Mouse (Mus musculus): Measurements from ENCODE around the gene Gm960. TPM values are rescaled to one million over a fixed set of nuclear protein-coding genes. Genes with fewer than 3 reads are reported as not detected.

Gene Gm960
- polyA plus RNA-seq, 1 experiment from 2014 or later, result 2.3 TPM

- no peak overlapping the region for H3K4me3 ChIP-seq (ENCODE audit: low read depth, low read length)
- 91% methylated on average over 5 of the region's 5 CpGs for WGBS
- no peaks in the 10 kb centered on the region for H3K4me1 ChIP-seq (ENCODE audit: control insufficient read depth, insufficient read depth, low read length)
- H3K4me2 ChIP-seq, result no peak overlapping the region
- no peak overlapping the region for H3K27ac ChIP-seq (ENCODE audit: low read depth, low read length)
- peaks cover 10% of the 10 kb centered on the region for H3K36me3 ChIP-seq (ENCODE audit: control insufficient read depth, insufficient read depth, low read length)
- ATAC-seq (ENCODE audit: low FRiP score), result no peak
- no peak for DNase-seq (ENCODE audit: low spot score, missing footprints)
- no peaks in the 10 kb centered on the region for H3K27me3 ChIP-seq (ENCODE audit: control insufficient read depth, insufficient read depth, low read length)
- no peak overlapping the region for H3K9ac ChIP-seq (ENCODE audit: low read length)
- H3K9me3 ChIP-seq (ENCODE audit: control insufficient read depth, low read length), result no peaks in the 10 kb centered on the region
Observed at GRCm38 (mm10) chr19:4739762-4740161, 41.3 kb upstream of the Gm960 start.

- no peaks in the 10 kb centered on the region for H3K4me1 ChIP-seq (ENCODE audit: control insufficient read depth, insufficient read depth, low read length)
- 87% methylated on average over 11 of the region's 11 CpGs for WGBS
- H3K27ac ChIP-seq (ENCODE audit: low read depth, low read length), result no peak overlapping the region
- H3K36me3 ChIP-seq (ENCODE audit: control insufficient read depth, insufficient read depth, low read length), result peaks cover 17% of the 10 kb centered on the region
- no peak overlapping the region for H3K4me2 ChIP-seq
- H3K4me3 ChIP-seq (ENCODE audit: low read depth, low read length), result no peak overlapping the region
- no peak for ATAC-seq (ENCODE audit: low FRiP score)
- DNase-seq (ENCODE audit: low spot score, missing footprints), result no peak
- no peaks in the 10 kb centered on the region for H3K9me3 ChIP-seq (ENCODE audit: control insufficient read depth, low read length)
- no peak overlapping the region for H3K9ac ChIP-seq (ENCODE audit: low read length)
- no peaks in the 10 kb centered on the region for H3K27me3 ChIP-seq (ENCODE audit: control insufficient read depth, insufficient read depth, low read length)
Observed at GRCm38 (mm10) chr19:4739053-4739452, 40.6 kb upstream of the Gm960 start.

GRCm38 (mm10) chr19:4737866-4738265 is 39.4 kb upstream of the Gm960 start:
- no peak overlapping the region for H3K9ac ChIP-seq (ENCODE audit: low read length)
- no peak overlapping the region for H3K4me2 ChIP-seq
- no peaks in the 10 kb centered on the region for H3K27me3 ChIP-seq (ENCODE audit: control insufficient read depth, insufficient read depth, low read length)
- ATAC-seq (ENCODE audit: low FRiP score) (no peak), DNase-seq (ENCODE audit: low spot score, missing footprints) (no peak)
- peaks cover 17% of the 10 kb centered on the region for H3K36me3 ChIP-seq (ENCODE audit: control insufficient read depth, insufficient read depth, low read length)
- no peak overlapping the region for H3K27ac ChIP-seq (ENCODE audit: low read depth, low read length)
- no peaks in the 10 kb centered on the region for H3K9me3 ChIP-seq (ENCODE audit: control insufficient read depth, low read length)
- H3K4me1 ChIP-seq (ENCODE audit: control insufficient read depth, insufficient read depth, low read length), result no peaks in the 10 kb centered on the region
- WGBS, result 88% methylated on average over 13 of the region's 13 CpGs
- H3K4me3 ChIP-seq (ENCODE audit: low read depth, low read length), result no peak overlapping the region

GRCm38 (mm10) chr19:4733052-4733451 is 34.6 kb upstream of the Gm960 start:
- Histone ChIP-seq H3K27ac (ENCODE audit: low read depth, low read length) (no peak overlapping the region), H3K36me3 (ENCODE audit: control insufficient read depth, insufficient read depth, low read length) (peaks cover 16% of the 10 kb centered on the region), H3K4me3 (ENCODE audit: low read depth, low read length) (no peak overlapping the region), H3K4me1 (ENCODE audit: control insufficient read depth, insufficient read depth, low read length) (no peaks in the 10 kb centered on the region), H3K4me2 (no peak overlapping the region), H3K27me3 (ENCODE audit: control insufficient read depth, insufficient read depth, low read length) (no peaks in the 10 kb centered on the region), H3K9ac (ENCODE audit: low read length) (no peak overlapping the region), H3K9me3 (ENCODE audit: control insufficient read depth, low read length) (no peaks in the 10 kb centered on the region)
- no peak for ATAC-seq (ENCODE audit: low FRiP score)
- 95% methylated on average over 3 of the region's 3 CpGs for WGBS
- DNase-seq (ENCODE audit: low spot score, missing footprints), result no peak

GRCm38 (mm10) chr19:4729186-4729585 is 30.7 kb upstream of the Gm960 start:
- no peak for ATAC-seq (ENCODE audit: low FRiP score)
- Histone ChIP-seq H3K4me2 (no peak overlapping the region), H3K9me3 (ENCODE audit: control insufficient read depth, low read length) (no peaks in the 10 kb centered on the region), H3K27me3 (ENCODE audit: control insufficient read depth, insufficient read depth, low read length) (no peaks in the 10 kb centered on the region), H3K27ac (ENCODE audit: low read depth, low read length) (no peak overlapping the region), H3K36me3 (ENCODE audit: control insufficient read depth, insufficient read depth, low read length) (peaks cover 7% of the 10 kb centered on the region), H3K4me1 (ENCODE audit: control insufficient read depth, insufficient read depth, low read length) (no peaks in the 10 kb centered on the region), H3K4me3 (ENCODE audit: low read depth, low read length) (no peak overlapping the region), H3K9ac (ENCODE audit: low read length) (no peak overlapping the region)
- DNase-seq (ENCODE audit: low spot score, missing footprints), result no peak
- 91% methylated on average over 9 of the region's 9 CpGs for WGBS

- no peak for DNase-seq (ENCODE audit: low spot score, missing footprints)
- no peak overlapping the region for H3K4me3 ChIP-seq (ENCODE audit: low read depth, low read length)
Observed at GRCm38 (mm10) chr19:4720671-4721244, 22.3 kb upstream of the Gm960 start.

GRCm38 (mm10) chr19:4720112-4720511 is 21.6 kb upstream of the Gm960 start:
- H3K4me3 ChIP-seq (ENCODE audit: low read depth, low read length), result no peak overlapping the region
- H3K27ac ChIP-seq (ENCODE audit: low read depth, low read length), result no peak overlapping the region
- no peaks in the 10 kb centered on the region for H3K9me3 ChIP-seq (ENCODE audit: control insufficient read depth, low read length)
- no peak overlapping the region for H3K9ac ChIP-seq (ENCODE audit: low read length)
- WGBS, result 85% methylated on average over 15 of the region's 15 CpGs
- DNase-seq (ENCODE audit: low spot score, missing footprints) (no peak), ATAC-seq (ENCODE audit: low FRiP score) (no peak)
- H3K4me2 ChIP-seq, result no peak overlapping the region
- H3K4me1 ChIP-seq (ENCODE audit: control insufficient read depth, insufficient read depth, low read length), result 0 out of 2 replicates have a peak, but pooled peaks cover 4% of the 10 kb centered on the region
- H3K27me3 ChIP-seq (ENCODE audit: control insufficient read depth, insufficient read depth, low read length), result no peaks in the 10 kb centered on the region
- H3K36me3 ChIP-seq (ENCODE audit: control insufficient read depth, insufficient read depth, low read length), result no peaks in the 10 kb centered on the region; the same call in 1 of the 2 replicates

More at GRCm38 (mm10) chr19:4720671-4721244, 22.3 kb upstream of the Gm960 start:
- no peak overlapping the region for H3K9ac ChIP-seq (ENCODE audit: low read length)
- H3K4me1 ChIP-seq (ENCODE audit: control insufficient read depth, insufficient read depth, low read length), result 0 out of 2 replicates have a peak, but pooled peaks cover 4% of the 10 kb centered on the region
- no peak for ATAC-seq (ENCODE audit: low FRiP score)
- H3K4me2 ChIP-seq, result no peak overlapping the region
- no peak overlapping the region for H3K27ac ChIP-seq (ENCODE audit: low read depth, low read length)
- H3K9me3 ChIP-seq (ENCODE audit: control insufficient read depth, low read length), result no peaks in the 10 kb centered on the region
- H3K36me3 ChIP-seq (ENCODE audit: control insufficient read depth, insufficient read depth, low read length), result no peaks in the 10 kb centered on the region; the same call in 1 of the 2 replicates
- H3K27me3 ChIP-seq (ENCODE audit: control insufficient read depth, insufficient read depth, low read length), result no peaks in the 10 kb centered on the region
- WGBS, result 25% methylated on average over 11 of the region's 11 CpGs

- DNase-seq (ENCODE audit: low spot score, missing footprints), result no peak
- Histone ChIP-seq H3K4me3 (ENCODE audit: low read depth, low read length) (no peak overlapping the region), H3K4me2 (no peak overlapping the region), H3K27ac (ENCODE audit: low read depth, low read length) (no peak overlapping the region), H3K27me3 (ENCODE audit: control insufficient read depth, insufficient read depth, low read length) (peaks cover under 1% of the 10 kb centered on the region; the same call in 1 of the 2 replicates), H3K9ac (ENCODE audit: low read length) (no peak overlapping the region), H3K36me3 (ENCODE audit: control insufficient read depth, insufficient read depth, low read length) (no peaks in the 10 kb centered on the region; the same call in 1 of the 2 replicates), H3K9me3 (ENCODE audit: control insufficient read depth, low read length) (no peaks in the 10 kb centered on the region), H3K4me1 (ENCODE audit: control insufficient read depth, insufficient read depth, low read length) (peaks cover 7% of the 10 kb centered on the region; the same call in 1 of the 2 replicates)
- WGBS, result 13% methylated on average over 5 of the region's 5 CpGs
- no peak for ATAC-seq (ENCODE audit: low FRiP score)
Observed at GRCm38 (mm10) chr19:4719351-4719764, 20.9 kb upstream of the Gm960 start.

GRCm38 (mm10) chr19:4718716-4719115 is 20.2 kb upstream of the Gm960 start:
- H3K4me1 ChIP-seq (ENCODE audit: control insufficient read depth, insufficient read depth, low read length), result peaks cover 9% of the 10 kb centered on the region; the same call in 1 of the 2 replicates
- H3K27ac ChIP-seq (ENCODE audit: low read depth, low read length), result no peak overlapping the region
- peaks cover 2% of the 10 kb centered on the region; the same call in 1 of the 2 replicates for H3K27me3 ChIP-seq (ENCODE audit: control insufficient read depth, insufficient read depth, low read length)
- ATAC-seq (ENCODE audit: low FRiP score) (no peak), DNase-seq (ENCODE audit: low spot score, missing footprints) (no peak)
- H3K4me2 ChIP-seq, result no peak overlapping the region
- no peak overlapping the region for H3K4me3 ChIP-seq (ENCODE audit: low read depth, low read length)
- H3K9ac ChIP-seq (ENCODE audit: low read length), result no peak overlapping the region
- 34% methylated on average over 12 of the region's 12 CpGs for WGBS
- no peaks in the 10 kb centered on the region for H3K36me3 ChIP-seq (ENCODE audit: control insufficient read depth, insufficient read depth, low read length)
- no peaks in the 10 kb centered on the region for H3K9me3 ChIP-seq (ENCODE audit: control insufficient read depth, low read length)
